Comparison of ENCODE assay signal across 21 mouse cellular contexts in the genomic region with DNA sequence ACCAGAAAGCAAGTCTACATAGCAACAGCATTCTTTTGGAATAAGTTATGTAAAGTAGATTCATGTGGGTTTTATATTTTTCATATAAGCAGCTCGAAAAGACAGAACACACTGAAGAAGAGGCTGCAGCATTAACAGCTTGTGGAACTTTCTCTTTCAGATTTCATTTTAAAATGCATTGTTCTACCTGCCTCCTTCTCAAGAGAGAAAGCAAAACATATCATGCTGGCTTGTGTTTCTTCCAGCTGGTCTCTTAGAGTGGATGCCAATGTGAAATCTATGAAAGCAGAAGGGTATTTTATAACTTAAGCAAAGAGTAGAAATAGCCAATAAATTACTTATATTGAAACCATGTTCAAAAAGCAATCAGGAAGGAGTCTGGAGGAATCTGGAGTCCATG.
"Had no signal": no experiment of that assay in that cellular context is flagged by ENCODE, and none has a peak within 500 bp of the region (broad histone marks: within the 10 kb centered on the region; RNA-seq: fewer than 3 reads in every experiment).

No protein-coding gene starts in this region.

- H3K27ac ChIP-seq: lung, embryonic 15.5 days; macrophage; midbrain, embryonic 13.5 days; midbrain, embryonic 15.5 days; neural tube, embryonic 13.5 days; neural tube, embryonic 15.5 days had no signal

- H3K4me1 ChIP-seq: lung, embryonic 15.5 days; midbrain, embryonic 13.5 days; midbrain, embryonic 15.5 days; neural tube, embryonic 15.5 days had no signal

- H3K36me3 ChIP-seq: lung, embryonic 15.5 days; midbrain, embryonic 13.5 days; midbrain, embryonic 15.5 days; neural tube, embryonic 13.5 days; neural tube, embryonic 15.5 days had no signal

- H3K27me3 ChIP-seq: lung, embryonic 15.5 days; megakaryocyte, embryonic 14.5 days; midbrain, embryonic 13.5 days; midbrain, embryonic 15.5 days; neural tube, embryonic 13.5 days; neural tube, embryonic 15.5 days had no signal

- ATAC-seq: lung, postnatal 0 days; midbrain, embryonic 13.5 days; midbrain, embryonic 15.5 days had no signal

- H3K4me3 ChIP-seq: lung, embryonic 15.5 days; megakaryocyte, embryonic 14.5 days; midbrain, embryonic 13.5 days; midbrain, embryonic 15.5 days; myocyte; neural tube, embryonic 13.5 days; neural tube, embryonic 15.5 days had no signal

- H3K4me2 ChIP-seq: lung, embryonic 15.5 days; midbrain, embryonic 11.5 days; midbrain, embryonic 13.5 days; midbrain, embryonic 15.5 days; neural tube, embryonic 13.5 days; neural tube, embryonic 15.5 days had no signal

- H3K9ac ChIP-seq: lung, embryonic 15.5 days; midbrain, embryonic 13.5 days; midbrain, embryonic 15.5 days; neural tube, embryonic 13.5 days; neural tube, embryonic 15.5 days had no signal

- DNase-seq: lung, adult 2 months; lung, postnatal 14 days; lung, postnatal 36 days; retina, postnatal 1 day; right cerebral cortex, adult 18-20 months; right cerebral cortex, postnatal 25 days; right cerebral cortex, postnatal 4 days; spleen, adult 18-20 months; thymus, adult 18-20 months; thymus, postnatal 14 days; thymus, postnatal 36 days had no signal

- H3K9me3 ChIP-seq: lung, embryonic 15.5 days; megakaryocyte, embryonic 14.5 days; midbrain, embryonic 13.5 days; midbrain, embryonic 15.5 days; neural tube, embryonic 13.5 days; neural tube, embryonic 15.5 days had no signal
